Mouse (Mus musculus): ENCODE results near the gene C2cd5. TPM values are rescaled to one million over a fixed set of nuclear protein-coding genes. Genes with fewer than 3 reads are reported as not detected.

C2cd5 gene
- polyA plus RNA-seq, 1 experiment, result 84.7 TPM

DNA sequence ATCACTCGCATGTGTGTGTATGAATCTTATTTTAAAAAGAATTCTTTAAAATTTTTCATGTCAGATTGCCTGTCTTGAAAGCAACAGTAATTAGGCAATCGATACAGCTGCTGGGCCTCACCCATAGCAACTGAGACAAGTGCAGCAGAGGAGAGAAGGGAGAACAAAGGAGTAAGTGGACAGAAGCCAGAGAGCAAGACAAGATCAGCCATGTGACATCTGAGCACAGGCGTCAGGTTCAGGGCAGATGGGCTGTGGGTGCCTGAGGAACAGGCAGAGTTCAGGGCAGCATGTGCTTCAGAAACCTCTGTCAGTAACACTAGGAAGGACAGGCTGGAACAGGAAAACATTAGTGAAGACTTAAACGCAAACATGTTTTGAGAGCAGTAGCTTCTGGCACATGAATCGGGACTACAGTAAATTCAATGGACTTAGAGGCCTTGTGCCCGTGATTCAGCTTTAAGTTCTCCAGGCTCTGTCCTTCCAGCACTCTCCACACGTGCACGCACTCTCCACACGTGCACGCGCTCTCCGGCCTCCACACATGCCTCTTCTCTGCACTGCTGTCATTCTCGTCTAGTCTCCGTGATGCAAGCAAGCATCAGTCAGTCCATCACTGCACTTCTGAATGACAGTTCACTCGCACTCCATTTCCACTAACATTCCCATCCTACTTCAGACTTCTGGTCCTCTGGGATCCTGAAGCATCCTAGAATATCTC is 52.2 kb downstream of the C2cd5 start:
- TF ChIP-seq POLR2A (IDR thresholded peaks at IDR 0.05; ENCODE audit: borderline replicate concordance, insufficient read depth, low read length), result no peak
- no peak for TF ChIP-seq CTCF (IDR thresholded peaks at IDR 0.05; ENCODE audit: borderline replicate concordance, insufficient read depth, low read depth, low read length)
- no peak for DNase-seq
- Histone ChIP-seq H3K27ac (ENCODE audit: insufficient read depth, low read length) (no peak overlapping the region), H3K4me3 (replicated peaks; ENCODE audit: insufficient read depth, low read depth, low read length) (no peak overlapping the region), H3K27me3 (ENCODE audit: control insufficient read depth, insufficient read depth, low read length) (no peaks in the 10 kb centered on the region), H3K4me1 (ENCODE audit: control insufficient read depth, insufficient read depth, low read length) (no peaks in the 10 kb centered on the region)
- WGBS, result 56% methylated on average over 15 of the region's 15 CpGs

DNA sequence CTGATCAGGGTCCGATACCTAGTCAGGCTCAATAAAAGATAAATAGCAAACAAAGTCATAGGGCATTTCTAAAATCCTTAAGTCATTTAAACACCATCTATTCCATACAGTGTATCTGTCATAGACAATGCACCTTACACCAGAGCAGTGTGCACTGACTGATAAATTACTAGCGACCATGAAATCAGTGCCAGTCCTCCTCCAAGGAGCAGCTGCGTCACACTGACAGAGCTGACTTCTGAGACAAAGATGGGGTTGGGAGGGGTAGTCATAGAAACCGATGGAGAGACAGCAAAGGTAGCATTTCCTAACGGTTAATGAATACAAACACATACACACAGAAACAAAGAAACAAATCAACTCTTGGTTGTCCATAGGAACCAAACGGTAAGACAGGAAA is 58.4 kb downstream of the C2cd5 start:
- no peaks in the 10 kb centered on the region for H3K27me3 ChIP-seq (ENCODE audit: control insufficient read depth, insufficient read depth, low read length)
- TF ChIP-seq CTCF (IDR thresholded peaks at IDR 0.05; ENCODE audit: borderline replicate concordance, insufficient read depth, low read depth, low read length), result no peak
- TF ChIP-seq POLR2A (IDR thresholded peaks at IDR 0.05; ENCODE audit: borderline replicate concordance, insufficient read depth, low read length), result no peak
- H3K4me3 ChIP-seq (replicated peaks; ENCODE audit: insufficient read depth, low read depth, low read length), result no peak overlapping the region
- no peak overlapping the region for H3K27ac ChIP-seq (ENCODE audit: insufficient read depth, low read length)
- no peak for DNase-seq
- H3K4me1 ChIP-seq (ENCODE audit: control insufficient read depth, insufficient read depth, low read length), result no peaks in the 10 kb centered on the region
- 49% methylated on average over 6 of the region's 6 CpGs for WGBS

DNA sequence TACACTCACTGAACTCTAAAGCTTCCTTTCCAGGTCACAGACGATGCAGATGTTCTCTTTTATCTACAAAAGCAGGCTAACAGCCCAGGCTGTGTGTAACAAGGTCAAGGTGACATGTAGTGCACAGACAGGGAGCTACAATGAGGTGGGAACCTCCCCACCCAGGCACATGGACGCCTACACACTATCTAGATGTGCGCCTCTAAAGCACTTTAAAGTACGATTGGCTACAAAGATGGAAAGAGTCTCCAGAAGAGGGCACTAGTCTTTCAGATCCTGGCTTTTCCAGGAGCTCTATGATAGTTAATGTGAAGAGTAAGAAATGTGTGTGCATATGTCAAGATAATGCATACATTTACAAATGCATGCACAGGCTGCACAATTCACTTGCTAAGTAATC is 64.7 kb downstream of the C2cd5 start:
- no peak for TF ChIP-seq POLR2A (IDR thresholded peaks at IDR 0.05; ENCODE audit: borderline replicate concordance, insufficient read depth, low read length)
- no peak for TF ChIP-seq CTCF (IDR thresholded peaks at IDR 0.05; ENCODE audit: borderline replicate concordance, insufficient read depth, low read depth, low read length)
- WGBS, result 59% methylated on average over 4 of the region's 4 CpGs
- DNase-seq, result no peak
- Histone ChIP-seq H3K27ac (ENCODE audit: insufficient read depth, low read length) (no peak overlapping the region), H3K4me3 (replicated peaks; ENCODE audit: insufficient read depth, low read depth, low read length) (no peak overlapping the region), H3K4me1 (ENCODE audit: control insufficient read depth, insufficient read depth, low read length) (no peaks in the 10 kb centered on the region), H3K27me3 (ENCODE audit: control insufficient read depth, insufficient read depth, low read length) (no peaks in the 10 kb centered on the region)

DNA sequence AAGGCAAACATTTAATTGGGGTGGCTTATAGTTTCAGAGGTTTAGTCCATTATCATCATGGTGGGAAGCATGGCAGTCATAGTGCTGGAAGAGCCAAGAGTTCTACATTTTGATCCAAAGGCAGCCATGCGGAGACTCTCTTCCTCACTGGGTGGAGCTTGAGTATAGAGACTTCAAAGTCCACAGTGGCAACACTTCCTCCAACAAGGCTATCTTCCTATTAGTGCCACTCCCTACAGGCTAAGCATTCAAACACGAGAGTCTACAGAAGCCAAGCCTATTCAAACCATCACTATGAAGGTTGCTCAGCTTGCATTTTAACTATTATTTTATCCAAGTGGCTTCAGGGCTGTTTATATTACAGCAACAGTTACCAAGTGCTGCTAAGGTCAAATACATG is 65.4 kb downstream of the C2cd5 start:
- no peaks in the 10 kb centered on the region for H3K4me1 ChIP-seq (ENCODE audit: control insufficient read depth, insufficient read depth, low read length)
- H3K27me3 ChIP-seq (ENCODE audit: control insufficient read depth, insufficient read depth, low read length), result no peaks in the 10 kb centered on the region
- H3K27ac ChIP-seq (ENCODE audit: insufficient read depth, low read length), result no peak overlapping the region
- TF ChIP-seq POLR2A (IDR thresholded peaks at IDR 0.05; ENCODE audit: borderline replicate concordance, insufficient read depth, low read length) (no peak), CTCF (IDR thresholded peaks at IDR 0.05; ENCODE audit: borderline replicate concordance, insufficient read depth, low read depth, low read length) (no peak)
- H3K4me3 ChIP-seq (replicated peaks; ENCODE audit: insufficient read depth, low read depth, low read length), result no peak overlapping the region
- 91% methylated on average over 2 of the region's 2 CpGs for WGBS
- no peak for DNase-seq

DNA sequence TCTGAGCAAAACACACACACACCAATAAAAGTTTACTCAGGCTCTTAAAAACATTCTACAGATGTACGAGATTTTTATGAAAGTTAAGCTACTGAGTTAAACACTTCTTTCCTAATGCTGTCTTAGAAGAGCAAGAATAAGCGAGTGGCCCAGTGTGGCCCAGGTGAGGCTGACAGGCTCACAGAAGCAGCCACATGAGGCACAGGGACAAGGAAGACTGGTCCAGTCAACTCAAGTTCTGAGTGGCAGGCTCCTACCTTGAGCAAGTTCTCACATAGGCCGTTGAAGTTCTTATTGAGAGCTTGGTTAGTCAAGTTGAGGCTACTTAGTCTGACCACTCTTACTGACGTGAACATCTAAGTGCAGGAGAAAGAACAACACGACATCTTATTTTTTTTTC is 69.4 kb downstream of the C2cd5 start:
- TF ChIP-seq POLR2A (IDR thresholded peaks at IDR 0.05; ENCODE audit: borderline replicate concordance, insufficient read depth, low read length) (no peak), CTCF (IDR thresholded peaks at IDR 0.05; ENCODE audit: borderline replicate concordance, insufficient read depth, low read depth, low read length) (no peak)
- 93% methylated on average over 5 of the region's 5 CpGs for WGBS
- Histone ChIP-seq H3K27ac (ENCODE audit: insufficient read depth, low read length) (no peak overlapping the region), H3K4me3 (replicated peaks; ENCODE audit: insufficient read depth, low read depth, low read length) (no peak overlapping the region), H3K27me3 (ENCODE audit: control insufficient read depth, insufficient read depth, low read length) (no peaks in the 10 kb centered on the region), H3K4me1 (ENCODE audit: control insufficient read depth, insufficient read depth, low read length) (no peaks in the 10 kb centered on the region)
- no peak for DNase-seq

DNA sequence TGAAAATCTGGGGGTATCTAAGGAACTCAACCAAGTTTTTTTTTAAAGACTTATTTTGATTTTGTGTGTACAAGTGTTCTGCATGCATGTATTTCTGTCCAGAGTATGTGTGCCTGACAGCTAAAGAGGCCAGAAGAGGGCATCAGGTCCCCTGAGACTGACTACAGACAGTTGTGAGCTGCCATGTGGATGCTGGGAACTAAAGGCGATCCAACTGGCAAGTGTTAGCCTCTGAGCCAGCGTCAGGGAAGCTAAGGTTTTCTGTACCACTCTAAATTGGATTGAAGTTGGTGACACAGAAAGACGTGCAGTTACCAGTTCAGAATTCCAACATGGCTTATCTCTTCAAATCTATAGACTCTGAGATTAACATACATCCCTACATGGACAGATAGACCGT is 72.0 kb downstream of the C2cd5 start:
- no peak overlapping the region for H3K27ac ChIP-seq (ENCODE audit: insufficient read depth, low read length)
- H3K4me1 ChIP-seq (ENCODE audit: control insufficient read depth, insufficient read depth, low read length), result no peaks in the 10 kb centered on the region
- H3K4me3 ChIP-seq (replicated peaks; ENCODE audit: insufficient read depth, low read depth, low read length), result no peak overlapping the region
- H3K27me3 ChIP-seq (ENCODE audit: control insufficient read depth, insufficient read depth, low read length), result no peaks in the 10 kb centered on the region
- TF ChIP-seq POLR2A (IDR thresholded peaks at IDR 0.05; ENCODE audit: borderline replicate concordance, insufficient read depth, low read length) (no peak), CTCF (IDR thresholded peaks at IDR 0.05; ENCODE audit: borderline replicate concordance, insufficient read depth, low read depth, low read length) (no peak)
- WGBS, result 71% methylated on average over 4 of the region's 4 CpGs
- DNase-seq, result no peak

DNA sequence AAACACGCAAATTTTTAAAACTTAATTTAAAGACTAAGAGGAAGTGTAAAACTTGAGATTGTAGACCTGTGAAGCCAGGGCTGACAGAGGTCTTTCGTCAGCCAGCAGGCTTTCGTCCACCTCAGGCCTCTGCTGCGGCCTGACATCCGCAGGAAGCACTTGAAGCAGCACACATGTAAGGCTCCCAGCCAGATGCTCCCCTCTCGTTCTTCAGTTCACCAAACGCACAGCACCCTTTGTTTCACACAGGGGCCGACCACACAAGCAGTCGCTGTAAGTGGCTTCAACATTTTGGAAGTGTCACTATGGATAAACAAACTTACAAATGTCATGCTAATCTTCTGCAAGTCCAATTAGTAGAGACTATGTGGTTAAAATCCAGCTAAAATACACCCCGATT is 72.5 kb downstream of the C2cd5 start:
- H3K4me3 ChIP-seq (replicated peaks; ENCODE audit: insufficient read depth, low read depth, low read length), result no peak overlapping the region
- no peaks in the 10 kb centered on the region for H3K4me1 ChIP-seq (ENCODE audit: control insufficient read depth, insufficient read depth, low read length)
- H3K27ac ChIP-seq (ENCODE audit: insufficient read depth, low read length), result no peak overlapping the region
- 81% methylated on average over 10 of the region's 10 CpGs for WGBS
- H3K27me3 ChIP-seq (ENCODE audit: control insufficient read depth, insufficient read depth, low read length), result no peaks in the 10 kb centered on the region
- no peak for TF ChIP-seq POLR2A (IDR thresholded peaks at IDR 0.05; ENCODE audit: borderline replicate concordance, insufficient read depth, low read length)
- TF ChIP-seq CTCF (IDR thresholded peaks at IDR 0.05; ENCODE audit: borderline replicate concordance, insufficient read depth, low read depth, low read length), result no peak
- DNase-seq, result no peak

DNA sequence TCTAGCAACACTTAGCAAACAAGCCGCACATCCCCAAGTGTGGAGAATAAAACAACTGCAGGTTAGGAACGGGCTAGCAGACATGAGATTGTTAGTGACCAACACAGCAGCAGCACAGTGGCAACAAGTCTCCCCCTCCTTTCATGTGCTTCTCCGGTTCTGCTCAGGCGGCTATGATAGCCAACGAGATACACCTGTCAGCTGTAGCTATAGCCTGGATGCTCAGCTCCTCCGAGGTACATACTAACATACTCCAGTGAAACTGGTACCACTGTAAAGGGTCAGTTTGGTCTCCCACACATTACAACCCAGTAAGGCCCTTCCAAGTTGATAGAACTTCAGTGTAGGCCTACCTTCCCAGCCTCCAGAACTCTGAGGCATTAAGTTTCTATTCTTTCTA is 76.2 kb downstream of the C2cd5 start:
- 92% methylated on average over 6 of the region's 6 CpGs for WGBS
- no peak for DNase-seq
- TF ChIP-seq CTCF (IDR thresholded peaks at IDR 0.05; ENCODE audit: borderline replicate concordance, insufficient read depth, low read depth, low read length) (no peak), POLR2A (IDR thresholded peaks at IDR 0.05; ENCODE audit: borderline replicate concordance, insufficient read depth, low read length) (no peak)
- Histone ChIP-seq H3K4me1 (ENCODE audit: control insufficient read depth, insufficient read depth, low read length) (no peaks in the 10 kb centered on the region), H3K27ac (ENCODE audit: insufficient read depth, low read length) (no peak overlapping the region), H3K27me3 (ENCODE audit: control insufficient read depth, insufficient read depth, low read length) (no peaks in the 10 kb centered on the region), H3K4me3 (replicated peaks; ENCODE audit: insufficient read depth, low read depth, low read length) (no peak overlapping the region)

Data from cerebellum, adult 2 months (tissue).